Mouse (Mus musculus) stomach, postnatal 0 days (tissue): ENCODE data around the gene St3gal3. TPM values are rescaled to one million over a fixed set of nuclear protein-coding genes. Genes with fewer than 3 reads are reported as not detected.

Experiments
- ATAC-seq: fragments of 200-750 bp; cut with Nextera tagmentation; 2 replicates; pipeline ENCODE4 v1.8.0; 2017; ENCODE audit not compliant: low FRiP score, low TSS enrichment
- DNase-seq: peaks from one replicate; pipeline ENCODE4 v3.0.0-alpha.2; 2016; ENCODE audit warnings: low spot score
- H3K27ac ChIP-seq: fragments of 300-500 bp; sonication (generic); replicated peaks from 2 replicates; pipeline ENCODE4 v1.5.1; 2014; ENCODE audit warnings: mild to moderate bottlenecking, control low read depth
- H3K27me3 ChIP-seq: fragments of 300-500 bp; sonication (generic); 2 replicates; pipeline ENCODE4 v1.6.1; 2014; ENCODE audit warnings: low read length; ENCODE audit not compliant: control insufficient read depth, insufficient read depth
- H3K36me3 ChIP-seq: fragments of 300-500 bp; sonication (generic); 2 replicates; pipeline ENCODE4 v1.6.1; 2014; ENCODE audit warnings: low read length, mixed read lengths; ENCODE audit not compliant: control insufficient read depth, insufficient read depth
- H3K4me1 ChIP-seq: fragments of 300-500 bp; sonication (generic); replicated peaks from 2 replicates; pipeline ENCODE4 v1.6.1; 2014; ENCODE audit warnings: antibody characterized with exemption; ENCODE audit not compliant: control insufficient read depth, insufficient read depth
- H3K4me2 ChIP-seq: fragments of 300-500 bp; sonication (generic); replicated peaks from 2 replicates; pipeline ENCODE4 v1.6.1; 2014; ENCODE audit warnings: low read depth, mild to moderate bottlenecking, control low read depth, moderate library complexity
- H3K4me3 ChIP-seq: fragments of 300-500 bp; sonication (generic); 2 replicates; pipeline ENCODE4 v1.5.1; 2014; ENCODE audit warnings: low read depth, low read length, control low read depth
- H3K9ac ChIP-seq: fragments of 300-500 bp; sonication (generic); 2 replicates; pipeline ENCODE4 v1.6.1; 2014; ENCODE audit warnings: mild to moderate bottlenecking, low read length, control low read depth, mixed read lengths
- H3K9me3 ChIP-seq: fragments of 300-500 bp; sonication (generic); 2 replicates; pipeline ENCODE4 v1.6.1; 2016; ENCODE audit warnings: low read length; ENCODE audit not compliant: control insufficient read depth
- CTCF ChIP-seq: IDR thresholded peaks from 2 replicates; pipeline ENCODE4 v1.5.1; 2016; ENCODE audit warnings: antibody characterized with exemption, low read depth, mild to moderate bottlenecking, moderate library complexity
- EP300 ChIP-seq: optimal IDR thresholded peaks from 2 replicates; pipeline ENCODE3; 2016; ENCODE audit warnings: antibody characterized with exemption
- WGBS: fragments of 180-500 bp; shearing (Covaris S2); extraction: QIAGEN DNeasy Blood & Tissue Kit; methylation state at CpG from one replicate; pipeline ENCODE4 v1.1.7; 2014; 5-methylcytosine and 5-hydroxymethylcytosine counted together
- polyA plus RNA-seq: library from polyadenylated mRNA; unstranded; fragments of >200 nt; fragmentation: Nextera tagmentation; extraction: Ambion mirVana; gene quantifications from 2 replicates; pipeline ENCODE4 v1.2.1, GENCODE M21; 2015

St3gal3 gene
- polyA plus RNA-seq, 1 experiment from 2014 or later, result 3.2 TPM

GRCm38 (mm10) chr4:117917402-117917801 lies 217.3 kb downstream of the St3gal3 start:
- H3K36me3 ChIP-seq, result no peaks in the 10 kb centered on the region
- H3K4me1 ChIP-seq, result peaks cover 9% of the 10 kb centered on the region
- no peaks in the 10 kb centered on the region for H3K9me3 ChIP-seq
- no peak for DNase-seq
- WGBS, result 85% methylated on average over 4 of the region's 4 CpGs
- H3K27ac ChIP-seq, result no peak overlapping the region
- TF ChIP-seq EP300, result no peak
- TF ChIP-seq CTCF, result no peak
- no peak overlapping the region for H3K9ac ChIP-seq
- H3K27me3 ChIP-seq, result no peaks in the 10 kb centered on the region
- H3K4me2 ChIP-seq, result no peak overlapping the region
- no peak for ATAC-seq
- no peak overlapping the region for H3K4me3 ChIP-seq

GRCm38 (mm10) chr4:117916386-117916785 lies 218.3 kb downstream of the St3gal3 start:
- no peak for ATAC-seq
- H3K4me2 ChIP-seq, result no peak overlapping the region
- no peaks in the 10 kb centered on the region for H3K9me3 ChIP-seq
- H3K27me3 ChIP-seq, result no peaks in the 10 kb centered on the region
- no peak for TF ChIP-seq CTCF
- TF ChIP-seq EP300, result no peak
- DNase-seq, result no peak
- no peak overlapping the region for H3K4me3 ChIP-seq
- 0 out of 2 replicates have a peak overlapping the region, but pooled peaks have one; percentile 13 for H3K27ac ChIP-seq
- H3K36me3 ChIP-seq, result peaks cover 3% of the 10 kb centered on the region
- peaks cover 9% of the 10 kb centered on the region for H3K4me1 ChIP-seq
- no peak overlapping the region for H3K9ac ChIP-seq
- 53% methylated on average over 5 of the region's 5 CpGs for WGBS

DNA sequence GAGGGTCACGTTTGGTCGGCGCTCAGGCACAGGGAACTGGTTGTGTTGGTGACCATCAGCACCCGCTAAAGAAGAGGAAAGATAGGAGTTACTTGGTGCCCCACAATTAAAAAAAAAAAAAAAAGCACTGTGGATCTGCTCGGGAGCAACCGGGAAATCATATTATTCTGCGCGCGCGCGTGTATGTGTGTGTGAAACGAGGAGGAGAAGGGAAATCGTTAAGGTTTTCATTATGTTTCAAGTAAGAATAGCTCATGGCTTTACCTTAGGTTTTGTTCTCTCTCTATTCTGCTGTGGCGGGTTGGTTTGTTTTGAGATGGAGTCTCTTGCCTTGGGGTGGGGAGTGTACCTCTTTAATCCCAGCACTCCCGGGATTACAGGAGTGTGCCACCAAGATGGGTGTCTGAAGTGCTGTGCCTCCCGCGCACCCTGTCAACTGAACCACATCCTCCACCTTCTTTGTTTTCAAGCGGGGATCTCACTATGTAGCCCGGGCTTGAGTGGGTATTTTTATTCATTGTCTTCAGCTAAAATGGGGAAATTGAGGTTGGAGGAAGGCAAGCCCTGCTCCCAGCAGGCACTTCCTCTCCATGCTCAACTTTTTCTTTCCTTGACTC lies 219.1 kb downstream of the St3gal3 start:
- ATAC-seq, result no peak
- DNase-seq, result peak; percentile 26
- Histone ChIP-seq H3K9ac (peak overlapping the region; percentile 82), H3K9me3 (no peaks in the 10 kb centered on the region), H3K27ac (no peak overlapping the region), H3K4me3 (peak overlapping the region; percentile 75), H3K36me3 (peaks cover 7% of the 10 kb centered on the region), H3K4me1 (peaks cover 9% of the 10 kb centered on the region), H3K4me2 (peak overlapping the region; percentile 99), H3K27me3 (no peaks in the 10 kb centered on the region)
- WGBS, result 3% methylated on average over 19 of the region's 19 CpGs
- TF ChIP-seq CTCF, result no peak
- TF ChIP-seq EP300, result no peak

- H3K4me1 ChIP-seq, result peaks cover 9% of the 10 kb centered on the region
- TF ChIP-seq CTCF (peak; percentile 53), EP300 (peak; percentile 89)
- peak; percentile 93 for DNase-seq
- H3K4me2 ChIP-seq, result peak within 1 kb of the TSS; percentile 99
- H3K27ac ChIP-seq, result peak within 1 kb of the TSS; percentile 83
- ATAC-seq, result peak; percentile 91
- no peaks in the 10 kb centered on the region for H3K9me3 ChIP-seq
- peaks cover 7% of the 10 kb centered on the region for H3K36me3 ChIP-seq
- no peaks in the 10 kb centered on the region for H3K27me3 ChIP-seq
- under 1% methylated on average over 59 of the region's 61 CpGs for WGBS
- peak within 1 kb of the TSS; percentile 75 for H3K4me3 ChIP-seq
- peak within 1 kb of the TSS; percentile 82 for H3K9ac ChIP-seq
These were observed 219.9 kb downstream of the St3gal3 start, which contains the start of gene Ipo13 for GRCm38 (mm10) chr4:117914591-117915442. Ipo13 (minus strand) TSS chr4:117914999.

GRCm38 (mm10) chr4:117914031-117914430 lies 220.7 kb downstream of the St3gal3 start:
- 0 out of 2 replicates have a peak, but pooled peaks have one; percentile 6 for ATAC-seq
- H3K9me3 ChIP-seq, result no peaks in the 10 kb centered on the region
- H3K36me3 ChIP-seq, result peaks cover 7% of the 10 kb centered on the region
- no peaks in the 10 kb centered on the region for H3K27me3 ChIP-seq
- no peak for DNase-seq
- H3K4me1 ChIP-seq, result peaks cover 9% of the 10 kb centered on the region
- peak overlapping the region; percentile 83 for H3K27ac ChIP-seq
- TF ChIP-seq EP300 (no peak), CTCF (no peak)
- peak overlapping the region; percentile 82 for H3K9ac ChIP-seq
- H3K4me2 ChIP-seq, result peak overlapping the region; percentile 99
- WGBS, result 12% methylated on average over 8 of the region's 8 CpGs
- peak overlapping the region; percentile 75 for H3K4me3 ChIP-seq
